Mouse (Mus musculus): ENCODE data around the gene Cldn10. TPM values are rescaled to one million over a fixed set of nuclear protein-coding genes. Genes with fewer than 3 reads are reported as not detected.

The Cldn10 gene
- polyA plus RNA-seq, 1 experiment from 2014 or later = 0.32 TPM

- WGBS = 45% methylated on average over 3 of the region's 3 CpGs
- ATAC-seq (ENCODE audit: insufficient number of reproducible peaks, low FRiP score) = peak; percentile 61; the same call in 1 of the 2 replicates
- no peak overlapping the region for H3K4me3 ChIP-seq
Measured at GRCm38 (mm10) chr14:118782241-118782640, 5.5 kb upstream of the Cldn10 start.

DNA sequence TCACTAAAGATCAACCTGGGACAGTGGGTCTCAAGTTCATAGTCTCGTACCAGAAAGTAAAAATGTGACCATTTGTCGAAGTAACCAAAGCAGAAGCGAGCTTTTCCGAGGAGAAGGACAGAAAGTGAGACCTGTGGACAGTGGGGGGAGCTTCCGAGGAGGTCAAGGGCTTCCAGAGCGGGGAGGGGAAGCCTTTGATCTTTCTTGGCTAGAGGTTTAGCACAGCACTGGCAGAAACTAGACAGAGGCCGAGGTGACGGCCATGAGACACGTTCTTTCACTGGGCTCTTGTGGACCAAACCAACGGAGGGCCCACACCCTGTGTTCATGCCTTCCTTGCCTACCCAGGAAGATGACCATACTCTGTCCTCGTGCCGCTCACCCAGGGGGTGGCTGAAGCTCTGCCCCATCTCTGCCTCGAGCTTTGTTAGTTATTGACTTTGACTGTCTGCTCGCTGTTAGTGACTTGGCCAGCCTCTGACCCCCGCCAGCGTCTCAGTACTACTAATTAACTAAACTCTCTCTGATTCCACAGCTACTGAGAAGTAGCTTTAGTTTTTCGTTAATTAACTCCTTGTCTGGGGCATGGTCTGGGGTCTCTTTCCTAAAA, 4.3 kb upstream of the Cldn10 start:
- Histone ChIP-seq H3K4me2 (no peak overlapping the region), H3K4me3 (no peak overlapping the region), H3K27me3 (replicated peaks) (0 out of 2 replicates have a peak, but pooled peaks cover 6% of the 10 kb centered on the region), H3K27ac (ENCODE audit: poor library complexity, severe bottlenecking) (no peak overlapping the region), H3K36me3 (no peaks in the 10 kb centered on the region), H3K4me1 (replicated peaks) (no peaks in the 10 kb centered on the region), H3K9me3 (replicated peaks) (no peaks in the 10 kb centered on the region), H3K9ac (no peak overlapping the region)
- ATAC-seq (ENCODE audit: insufficient number of reproducible peaks, low FRiP score) = no peak
- 65% methylated on average over 17 of the region's 17 CpGs for WGBS

More at GRCm38 (mm10) chr14:118782241-118782640, 5.5 kb upstream of the Cldn10 start:
- H3K27me3 ChIP-seq (replicated peaks) = 0 out of 2 replicates have a peak, but pooled peaks cover 6% of the 10 kb centered on the region
- H3K9ac ChIP-seq = no peak overlapping the region
- no peaks in the 10 kb centered on the region for H3K4me1 ChIP-seq (replicated peaks)
- H3K27ac ChIP-seq (ENCODE audit: poor library complexity, severe bottlenecking) = no peak overlapping the region
- no peak overlapping the region for H3K4me2 ChIP-seq
- H3K9me3 ChIP-seq (replicated peaks) = no peaks in the 10 kb centered on the region
- H3K36me3 ChIP-seq = no peaks in the 10 kb centered on the region

DNA sequence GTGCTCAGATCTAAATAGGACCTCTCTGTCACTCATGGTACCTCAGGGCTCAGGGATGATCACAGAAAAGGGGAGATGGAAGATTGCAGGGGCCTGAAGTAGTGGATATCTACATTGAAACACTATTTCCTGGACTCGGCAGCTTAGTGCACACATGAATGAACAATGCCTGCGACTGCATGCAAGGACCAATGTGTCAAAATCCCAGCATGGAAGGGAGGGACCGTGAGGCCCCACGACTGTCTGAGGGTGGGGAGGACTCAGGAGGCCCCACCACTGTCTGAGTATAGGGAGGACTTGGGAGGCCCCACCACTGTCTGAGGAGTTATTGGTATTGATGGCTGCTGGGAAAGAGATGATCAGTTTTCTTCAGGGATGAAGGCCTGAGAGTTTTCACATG, 2.5 kb downstream of the Cldn10 start:
- Histone ChIP-seq H3K9ac (no peak overlapping the region), H3K4me2 (no peak overlapping the region), H3K27me3 (replicated peaks) (no peaks in the 10 kb centered on the region), H3K4me1 (replicated peaks) (no peaks in the 10 kb centered on the region), H3K9me3 (replicated peaks) (no peaks in the 10 kb centered on the region), H3K4me3 (no peak overlapping the region), H3K27ac (ENCODE audit: poor library complexity, severe bottlenecking) (no peak overlapping the region), H3K36me3 (no peaks in the 10 kb centered on the region)
- no peak for ATAC-seq (ENCODE audit: insufficient number of reproducible peaks, low FRiP score)
- WGBS = 69% methylated on average over 4 of the region's 4 CpGs

GRCm38 (mm10) chr14:118792957-118793356, 5.2 kb downstream of the Cldn10 start:
- H3K4me2 ChIP-seq = no peak overlapping the region
- 88% methylated on average over 7 of the region's 7 CpGs for WGBS

GRCm38 (mm10) chr14:118793416-118793815, 5.7 kb downstream of the Cldn10 start:
- Histone ChIP-seq H3K4me2 (no peak overlapping the region), H3K36me3 (no peaks in the 10 kb centered on the region), H3K4me3 (no peak overlapping the region), H3K27me3 (replicated peaks) (no peaks in the 10 kb centered on the region), H3K27ac (ENCODE audit: poor library complexity, severe bottlenecking) (no peak overlapping the region), H3K9ac (no peak overlapping the region), H3K4me1 (replicated peaks) (peaks cover 12% of the 10 kb centered on the region), H3K9me3 (replicated peaks) (no peaks in the 10 kb centered on the region)
- ATAC-seq (ENCODE audit: insufficient number of reproducible peaks, low FRiP score) = no peak
- WGBS = 81% methylated on average over 6 of the region's 6 CpGs

More at GRCm38 (mm10) chr14:118792957-118793356, 5.2 kb downstream of the Cldn10 start:
- no peaks in the 10 kb centered on the region for H3K9me3 ChIP-seq (replicated peaks)
- no peaks in the 10 kb centered on the region for H3K27me3 ChIP-seq (replicated peaks)
- H3K4me3 ChIP-seq = no peak overlapping the region
- no peak overlapping the region for H3K9ac ChIP-seq
- no peaks in the 10 kb centered on the region for H3K36me3 ChIP-seq
- H3K4me1 ChIP-seq (replicated peaks) = peaks cover 12% of the 10 kb centered on the region
- H3K27ac ChIP-seq (ENCODE audit: poor library complexity, severe bottlenecking) = no peak overlapping the region
- ATAC-seq (ENCODE audit: insufficient number of reproducible peaks, low FRiP score) = no peak

GRCm38 (mm10) chr14:118794196-118794595, 6.5 kb downstream of the Cldn10 start:
- Histone ChIP-seq H3K9ac (no peak overlapping the region), H3K9me3 (replicated peaks) (no peaks in the 10 kb centered on the region), H3K27me3 (replicated peaks) (no peaks in the 10 kb centered on the region), H3K4me2 (no peak overlapping the region), H3K4me3 (no peak overlapping the region), H3K36me3 (no peaks in the 10 kb centered on the region), H3K27ac (ENCODE audit: poor library complexity, severe bottlenecking) (no peak overlapping the region), H3K4me1 (replicated peaks) (peaks cover 12% of the 10 kb centered on the region)
- WGBS = 65% methylated on average over 1 of the region's 1 CpGs
- ATAC-seq (ENCODE audit: insufficient number of reproducible peaks, low FRiP score) = peak; percentile 50; the same call in 1 of the 2 replicates

DNA sequence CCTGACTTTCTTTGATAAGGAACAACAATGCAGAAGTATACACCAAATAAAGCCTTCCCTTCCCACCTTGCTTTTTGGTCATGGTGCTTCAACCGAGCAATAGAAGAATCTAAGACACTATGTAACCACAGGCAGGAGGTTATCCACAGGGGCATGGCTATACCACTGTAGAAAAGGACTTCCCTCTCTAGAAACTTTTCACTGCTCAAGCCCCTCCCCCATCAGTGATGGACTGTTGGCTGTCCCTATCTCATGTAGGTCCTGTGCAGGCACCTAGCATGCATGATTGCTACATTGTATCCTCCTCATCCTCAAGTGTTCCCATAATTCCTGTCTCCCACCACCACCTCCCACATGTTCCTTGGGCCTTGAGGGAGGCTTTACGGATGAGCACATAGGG, 7.2 kb downstream of the Cldn10 start:
- WGBS = 77% methylated on average over 2 of the region's 2 CpGs
- ATAC-seq (ENCODE audit: insufficient number of reproducible peaks, low FRiP score) = 0 out of 2 replicates have a peak, but pooled peaks have one; percentile 36

GRCm38 (mm10) chr14:118795915-118796693, 8.4 kb downstream of the Cldn10 start:
- Histone ChIP-seq H3K4me2 (no peak overlapping the region), H3K9me3 (replicated peaks) (no peaks in the 10 kb centered on the region), H3K27me3 (replicated peaks) (no peaks in the 10 kb centered on the region), H3K9ac (no peak overlapping the region), H3K27ac (ENCODE audit: poor library complexity, severe bottlenecking) (peak overlapping the region; percentile 70), H3K4me1 (replicated peaks) (peaks cover 12% of the 10 kb centered on the region), H3K4me3 (no peak overlapping the region), H3K36me3 (no peaks in the 10 kb centered on the region)
- WGBS = 34% methylated on average over 10 of the region's 10 CpGs
- peak; percentile 93 for ATAC-seq (ENCODE audit: insufficient number of reproducible peaks, low FRiP score)

More for the DNA sequence above, 7.2 kb downstream of the Cldn10 start:
- Histone ChIP-seq H3K27ac (ENCODE audit: poor library complexity, severe bottlenecking) (no peak overlapping the region), H3K36me3 (no peaks in the 10 kb centered on the region), H3K4me3 (no peak overlapping the region), H3K4me1 (replicated peaks) (peaks cover 12% of the 10 kb centered on the region), H3K9ac (no peak overlapping the region), H3K9me3 (replicated peaks) (no peaks in the 10 kb centered on the region), H3K4me2 (no peak overlapping the region), H3K27me3 (replicated peaks) (no peaks in the 10 kb centered on the region)

GRCm38 (mm10) chr14:118796694-118797058, 9.0 kb downstream of the Cldn10 start:
- H3K9ac ChIP-seq = no peak overlapping the region
- no peak overlapping the region for H3K4me2 ChIP-seq

GRCm38 (mm10) chr14:118797270-118797669, 9.6 kb downstream of the Cldn10 start:
- no peak for ATAC-seq (ENCODE audit: insufficient number of reproducible peaks, low FRiP score)

More at GRCm38 (mm10) chr14:118796694-118797058, 9.0 kb downstream of the Cldn10 start:
- Histone ChIP-seq H3K27me3 (replicated peaks) (no peaks in the 10 kb centered on the region), H3K36me3 (no peaks in the 10 kb centered on the region), H3K9me3 (replicated peaks) (no peaks in the 10 kb centered on the region), H3K27ac (ENCODE audit: poor library complexity, severe bottlenecking) (peak overlapping the region; percentile 70), H3K4me1 (replicated peaks) (peaks cover 12% of the 10 kb centered on the region), H3K4me3 (no peak overlapping the region)
- ATAC-seq (ENCODE audit: insufficient number of reproducible peaks, low FRiP score) = no peak
- 43% methylated on average over 5 of the region's 5 CpGs for WGBS

DNA sequence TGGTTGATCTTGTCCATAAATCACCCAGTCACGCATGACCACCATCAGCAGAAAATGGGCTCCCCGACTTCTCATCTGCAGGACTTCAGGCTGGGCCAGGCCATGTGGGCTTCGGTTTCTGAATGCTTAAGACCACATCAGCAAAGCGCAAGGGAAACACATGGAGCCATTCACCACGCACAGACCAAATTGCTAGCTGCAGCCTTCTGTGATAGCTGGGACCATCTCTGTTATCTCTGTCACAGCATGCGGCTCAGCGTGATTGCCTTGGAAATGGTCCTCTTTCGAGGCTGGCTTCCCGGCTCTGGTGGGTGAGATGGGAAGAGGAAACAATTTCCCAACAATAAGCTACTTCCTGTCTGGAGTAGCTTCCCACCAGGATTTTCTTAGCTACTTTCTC, 12.2 kb downstream of the Cldn10 start:
- H3K4me1 ChIP-seq (replicated peaks) = peaks cover 12% of the 10 kb centered on the region
- H3K9ac ChIP-seq = no peak overlapping the region
- no peaks in the 10 kb centered on the region for H3K9me3 ChIP-seq (replicated peaks)
- H3K36me3 ChIP-seq = no peaks in the 10 kb centered on the region
- H3K27ac ChIP-seq (ENCODE audit: poor library complexity, severe bottlenecking) = no peak overlapping the region
- no peak for ATAC-seq (ENCODE audit: insufficient number of reproducible peaks, low FRiP score)
- WGBS = 27% methylated on average over 9 of the region's 9 CpGs
- H3K4me3 ChIP-seq = no peak overlapping the region
- H3K4me2 ChIP-seq = no peak overlapping the region
- no peaks in the 10 kb centered on the region for H3K27me3 ChIP-seq (replicated peaks)

More at GRCm38 (mm10) chr14:118797270-118797669, 9.6 kb downstream of the Cldn10 start:
- Histone ChIP-seq H3K36me3 (no peaks in the 10 kb centered on the region), H3K9me3 (replicated peaks) (no peaks in the 10 kb centered on the region), H3K9ac (no peak overlapping the region), H3K27ac (ENCODE audit: poor library complexity, severe bottlenecking) (peak overlapping the region; percentile 70), H3K27me3 (replicated peaks) (no peaks in the 10 kb centered on the region), H3K4me3 (no peak overlapping the region), H3K4me1 (replicated peaks) (peaks cover 12% of the 10 kb centered on the region), H3K4me2 (no peak overlapping the region)
- 46% methylated on average over 9 of the region's 9 CpGs for WGBS

Data from heart, embryonic 12.5 days (tissue).